Mouse (Mus musculus): ENCODE measurements at regions not wholly inside any gene's neighbourhood (a gene's known extent, or its start where the extent isn't known, plus 50 kb on each side); places are given as distances from the start of the nearest gene placed in this dataset.
"Not testable (repeated sequence)": the region's sequence is repeated elsewhere in the genome, so short reads cannot be mapped to it uniquely, and the experiment has no call there.

- no peak for DNase-seq (ENCODE audit: low read depth, low spot score)
Observed at GRCm38 (mm10) chr9:53045788-53046187, 202.1 kb downstream of the Ddx10 start.

GRCm38 (mm10) chr9:53033797-53034196 lies 214.1 kb downstream of the Ddx10 start:
- DNase-seq (ENCODE audit: low read depth, low spot score) = no peak

- no peak for DNase-seq (ENCODE audit: low read depth, low spot score)
Observed at GRCm38 (mm10) chr9:53022096-53022495, 225.8 kb downstream of the Ddx10 start.

- DNase-seq (ENCODE audit: low read depth, low spot score) = no peak
Observed at GRCm38 (mm10) chr9:53010741-53011140, 237.1 kb downstream of the Ddx10 start.

GRCm38 (mm10) chr9:53007395-53007794 lies 240.5 kb downstream of the Ddx10 start:
- DNase-seq (ENCODE audit: low read depth, low spot score) = no peak

GRCm38 (mm10) chr9:53006085-53006484 lies 241.8 kb downstream of the Ddx10 start:
- no peak for DNase-seq (ENCODE audit: low read depth, low spot score)

GRCm38 (mm10) chr9:53004253-53004978 lies 243.4 kb downstream of the Ddx10 start:
- no peak for DNase-seq (ENCODE audit: low read depth, low spot score)

GRCm38 (mm10) chr9:52976041-52976440 lies 271.8 kb downstream of the Ddx10 start:
- no peak for DNase-seq (ENCODE audit: low read depth, low spot score)

- DNase-seq (ENCODE audit: low read depth, low spot score) = no peak
Observed at GRCm38 (mm10) chr9:52965631-52966030, 282.2 kb downstream of the Ddx10 start.

- DNase-seq (ENCODE audit: low read depth, low spot score) = no peak
Observed at GRCm38 (mm10) chr9:52959668-52960067, 280.1 kb upstream of the AI593442 start.

- DNase-seq (ENCODE audit: low read depth, low spot score) = no peak
Observed at GRCm38 (mm10) chr9:52957245-52957644, 277.7 kb upstream of the AI593442 start.

GRCm38 (mm10) chr9:52944081-52944480 lies 264.5 kb upstream of the AI593442 start:
- DNase-seq (ENCODE audit: low read depth, low spot score) = no peak

GRCm38 (mm10) chr9:52941637-52941983 lies 262.0 kb upstream of the AI593442 start:
- no peak for DNase-seq (ENCODE audit: low read depth, low spot score)

- no peak for DNase-seq (ENCODE audit: low read depth, low spot score)
Observed at GRCm38 (mm10) chr9:52940964-52941636, 261.5 kb upstream of the AI593442 start.

GRCm38 (mm10) chr9:52935082-52935481 lies 255.5 kb upstream of the AI593442 start:
- no peak for DNase-seq (ENCODE audit: low read depth, low spot score)

GRCm38 (mm10) chr9:52917516-52917915 lies 237.9 kb upstream of the AI593442 start:
- DNase-seq (ENCODE audit: low read depth, low spot score) = no peak

GRCm38 (mm10) chr9:52888653-52889052 lies 209.1 kb upstream of the AI593442 start:
- not testable (repeated sequence) for DNase-seq (ENCODE audit: low read depth, low spot score)

GRCm38 (mm10) chr9:52887997-52888396 lies 208.4 kb upstream of the AI593442 start:
- DNase-seq (ENCODE audit: low read depth, low spot score) = not testable (repeated sequence)

- no peak for DNase-seq (ENCODE audit: low read depth, low spot score)
Observed at GRCm38 (mm10) chr9:52867236-52867635, 187.7 kb upstream of the AI593442 start.

- DNase-seq (ENCODE audit: low read depth, low spot score) = no peak
Observed at GRCm38 (mm10) chr9:52860327-52860726, 180.7 kb upstream of the AI593442 start.

GRCm38 (mm10) chr9:52858411-52858810 lies 178.8 kb upstream of the AI593442 start:
- DNase-seq (ENCODE audit: low read depth, low spot score) = no peak

GRCm38 (mm10) chr9:52853338-52853737 lies 173.8 kb upstream of the AI593442 start:
- no peak for DNase-seq (ENCODE audit: low read depth, low spot score)

- DNase-seq (ENCODE audit: low read depth, low spot score) = no peak
Observed at GRCm38 (mm10) chr9:52850552-52850951, 171.0 kb upstream of the AI593442 start.
